Mouse (Mus musculus) MEL (cell line): ENCODE measurements at regions not wholly inside any gene's neighbourhood (a gene's known extent, or its start where the extent isn't known, plus 50 kb on each side); places are given as distances from the start of the nearest gene placed in this dataset.

ENCODE experiments used
- DNase-seq: peaks from one replicate; pipeline ENCODE4 v3.0.0; 2011; ENCODE audit warnings: low read depth, low spot score
- H3K27ac ChIP-seq: 2 replicates; pipeline ENCODE4 v1.5.1; 2012; ENCODE audit warnings: low read depth, mild to moderate bottlenecking, control low read depth, low read length, moderate library complexity; ENCODE audit not compliant: control insufficient read depth
- H3K27me3 ChIP-seq, 2 experiments: fragments of 150-350 bp in 1 of 2; sonication (generic) in 1 of 2; 2 replicates each; pipeline ENCODE4 v1.6.1; 2012; ENCODE audit warnings: low read length in 2 of 2, mild to moderate bottlenecking in 2 of 2, improper control_type of control experiment in 1 of 2, moderate library complexity in 1 of 2; ENCODE audit not compliant: insufficient read depth in 2 of 2, control insufficient read depth in 1 of 2
- H3K36me3 ChIP-seq, 2 experiments: 2 replicates each; pipeline ENCODE4 v1.6.1; 2012 to 2014; ENCODE audit warnings: low read length in 2 of 2, improper control_type of control experiment in 1 of 2, inconsistent platforms in 1 of 2, mild to moderate bottlenecking in 1 of 2; ENCODE audit not compliant: insufficient read depth in 2 of 2, control insufficient read depth in 1 of 2
- H3K4me1 ChIP-seq, 2 experiments: fragments of 150-350 bp in 1 of 2; sonication (generic) in 1 of 2; 2 replicates each; pipeline ENCODE4 v1.6.1; 2012; ENCODE audit warnings: low read length in 2 of 2, improper control_type of control experiment in 1 of 2, mild to moderate bottlenecking in 1 of 2; ENCODE audit not compliant: insufficient read depth in 2 of 2, control insufficient read depth in 1 of 2
- H3K4me3 ChIP-seq, 2 experiments: fragments of 150-350 bp in 1 of 2; sonication (generic) in 1 of 2; 2 replicates each; pipeline ENCODE4 v1.5.1; 2012; ENCODE audit warnings: low read depth in 2 of 2, low read length in 2 of 2, mild to moderate bottlenecking in 2 of 2, moderate library complexity in 2 of 2, control low read depth in 1 of 2, improper control_type of control experiment in 1 of 2; ENCODE audit not compliant: control insufficient read depth in 1 of 2, insufficient read depth in 1 of 2
- H3K79me2 ChIP-seq: 2 replicates; pipeline ENCODE4 v1.6.1; 2012; ENCODE audit warnings: mild to moderate bottlenecking, low read length, moderate library complexity; ENCODE audit not compliant: control insufficient read depth, poor library complexity, insufficient read depth
- H3K9ac ChIP-seq: 2 replicates; pipeline ENCODE4 v1.6.1; 2012; ENCODE audit warnings: low read depth, mild to moderate bottlenecking, control low read depth, low read length, moderate library complexity; ENCODE audit not compliant: control insufficient read depth, poor library complexity, severe bottlenecking
- H3K9me3 ChIP-seq: fragments of 150-350 bp; sonication (generic); replicated peaks from 2 replicates; pipeline ENCODE4 v1.6.1; 2012; ENCODE audit warnings: mild to moderate bottlenecking, low read length, improper control_type of control experiment, moderate library complexity; ENCODE audit not compliant: insufficient read depth
- BHLHE40 ChIP-seq: IDR thresholded peaks from 2 replicates; pipeline ENCODE4 v1.6.1; 2012; ENCODE audit warnings: low read depth, mild to moderate bottlenecking, inconsistent platforms, low read length, improper control_type of control experiment, borderline replicate concordance
- CHD1 ChIP-seq: IDR thresholded peaks from 2 replicates; pipeline ENCODE4 v1.6.1; 2012; ENCODE audit warnings: low read depth, mild to moderate bottlenecking, inconsistent platforms, low read length, improper control_type of control experiment
- E2F4 ChIP-seq: IDR thresholded peaks from 2 replicates; pipeline ENCODE4 v1.6.1; 2011; ENCODE audit warnings: low read depth, low read length, improper control_type of control experiment, borderline replicate concordance
- ELF1 ChIP-seq: IDR thresholded peaks from 2 replicates; pipeline ENCODE4 v1.6.1; 2014; ENCODE audit warnings: low read depth, mild to moderate bottlenecking, inconsistent platforms, low read length, improper control_type of control experiment, moderate library complexity
- EP300 ChIP-seq, 2 experiments: IDR thresholded peaks; 2 replicates each; pipeline ENCODE4 v1.6.1; 2011; ENCODE audit warnings: improper control_type of control experiment in 2 of 2, low read length in 2 of 2, low read depth in 1 of 2, mild to moderate bottlenecking in 1 of 2
- ETS1 ChIP-seq: IDR thresholded peaks from 2 replicates; pipeline ENCODE4 v1.6.1; 2012; ENCODE audit warnings: low read depth, mild to moderate bottlenecking, inconsistent platforms, low read length, improper control_type of control experiment, moderate library complexity
- GABPA ChIP-seq: IDR thresholded peaks from 2 replicates; pipeline ENCODE4 v1.6.1; 2012; ENCODE audit warnings: low read depth, mild to moderate bottlenecking, inconsistent platforms, low read length, improper control_type of control experiment, moderate library complexity
- HCFC1 ChIP-seq: IDR thresholded peaks from 2 replicates; pipeline ENCODE4 v1.6.1; 2012; ENCODE audit warnings: low read depth, mild to moderate bottlenecking, inconsistent platforms, low read length, improper control_type of control experiment, moderate library complexity
- KAT2A ChIP-seq: conservative IDR thresholded peaks from 2 replicates; pipeline ENCODE4 v1.6.1; 2012; ENCODE audit warnings: low read depth, low read length, improper control_type of control experiment, inconsistent platforms
- MYB ChIP-seq: IDR thresholded peaks from 2 replicates; pipeline ENCODE4 v1.6.1; 2011; ENCODE audit warnings: mild to moderate bottlenecking, low read depth, low read length, improper control_type of control experiment
- MYC ChIP-seq: IDR thresholded peaks from 2 replicates; pipeline ENCODE4 v1.6.1; 2011; ENCODE audit warnings: low read depth, mild to moderate bottlenecking, low read length, improper control_type of control experiment, moderate library complexity
- NELFE ChIP-seq: IDR thresholded peaks from 2 replicates; pipeline ENCODE4 v1.6.1; 2011; ENCODE audit warnings: low read depth, low read length, improper control_type of control experiment
- NRF1 ChIP-seq: IDR thresholded peaks from 2 replicates; pipeline ENCODE4 v1.6.1; 2014; ENCODE audit warnings: low read depth, mild to moderate bottlenecking, inconsistent platforms, low read length, improper control_type of control experiment, moderate library complexity; ENCODE audit not compliant: poor library complexity, insufficient read depth, severe bottlenecking
- POLR2A ChIP-seq, 2 experiments: IDR thresholded peaks; 2 replicates each; pipeline ENCODE4 v1.6.1; 2011 to 2012; ENCODE audit warnings: low read length in 2 of 2, mild to moderate bottlenecking in 2 of 2, control low read depth in 1 of 2, improper control_type of control experiment in 1 of 2, low read depth in 1 of 2, moderate library complexity in 1 of 2; ENCODE audit not compliant: control insufficient read depth in 1 of 2, insufficient read depth in 1 of 2, poor library complexity in 1 of 2
- POLR2AphosphoS5 ChIP-seq: IDR thresholded peaks from 2 replicates; pipeline ENCODE4 v1.6.1; 2012; ENCODE audit warnings: low read depth, borderline replicate concordance, mild to moderate bottlenecking, inconsistent platforms, low read length, moderate library complexity, mixed read lengths
- SIN3A ChIP-seq: IDR thresholded peaks from 2 replicates; pipeline ENCODE4 v1.6.1; 2012; ENCODE audit warnings: low read length, improper control_type of control experiment, inconsistent platforms
- SMC3 ChIP-seq: IDR thresholded peaks from 2 replicates; pipeline ENCODE4 v1.6.1; 2011; ENCODE audit warnings: low read depth, low read length, improper control_type of control experiment
- TBP ChIP-seq: IDR thresholded peaks from 2 replicates; pipeline ENCODE4 v1.8.0; 2011; ENCODE audit warnings: low read depth, low read length, improper control_type of control experiment
- USF2 ChIP-seq, 2 experiments: IDR thresholded peaks; 2 replicates each; pipeline ENCODE4 v1.6.1; 2011 to 2012; ENCODE audit warnings: improper control_type of control experiment in 2 of 2, low read length in 2 of 2, borderline replicate concordance in 1 of 2, inconsistent platforms in 1 of 2, low read depth in 1 of 2, mild to moderate bottlenecking in 1 of 2; ENCODE audit not compliant: insufficient read depth in 1 of 2
- ZC3H11A ChIP-seq: IDR thresholded peaks from 2 replicates; pipeline ENCODE4 v1.6.1; 2012; ENCODE audit warnings: low read depth, mild to moderate bottlenecking, inconsistent platforms, low read length, improper control_type of control experiment
- ZKSCAN1 ChIP-seq: IDR thresholded peaks from 2 replicates; pipeline ENCODE4 v1.6.1; 2012; ENCODE audit warnings: low read depth, mild to moderate bottlenecking, inconsistent platforms, low read length, improper control_type of control experiment, moderate library complexity
- ZNF384 ChIP-seq: IDR thresholded peaks from 2 replicates; pipeline ENCODE4 v1.6.1; 2012; ENCODE audit warnings: low read depth, mild to moderate bottlenecking, inconsistent platforms, low read length, improper control_type of control experiment

GRCm38 (mm10) chr11:24293860-24294531, 216.1 kb downstream of the Bcl11a start:
- no peaks in the 10 kb centered on the region for H3K36me3 ChIP-seq
- H3K27me3 ChIP-seq: peaks cover 0 to 3% of the 10 kb centered on the region in 2 experiments; a peak in 2 of 4 replicates
- DNase-seq: no peak
- no peaks in the 10 kb centered on the region for H3K4me1 ChIP-seq
- H3K79me2 ChIP-seq: no peaks in the 10 kb centered on the region
- H3K27ac ChIP-seq: no peak overlapping the region
- H3K9me3 ChIP-seq: no peaks in the 10 kb centered on the region
- TF ChIP-seq MYC (no peak), ZNF384 (no peak), GABPA (no peak), POLR2AphosphoS5 (no peak), TBP (no peak), ZKSCAN1 (no peak), ZC3H11A (no peak), MYB (no peak), POLR2A (IDR thresholded peaks at IDR 0.05; ENCODE audit: control insufficient read depth in 1 of 2, insufficient read depth in 1 of 2, low read depth in 1 of 2, low read length in 2 of 2, poor library complexity in 1 of 2) (no peak), ELF1 (no peak), USF2 (IDR thresholded peaks at IDR 0.05; ENCODE audit: borderline replicate concordance in 1 of 2, insufficient read depth in 1 of 2, low read depth in 1 of 2, low read length in 2 of 2) (no peak), BHLHE40 (no peak), NELFE (no peak), SMC3 (no peak), ETS1 (no peak), HCFC1 (no peak), KAT2A (no peak), NRF1 (no peak), SIN3A (no peak)
- TF ChIP-seq, all 39 proteins: peak for 0
- no peak overlapping the region for H3K4me3 ChIP-seq
- no peak overlapping the region for H3K9ac ChIP-seq

DNA sequence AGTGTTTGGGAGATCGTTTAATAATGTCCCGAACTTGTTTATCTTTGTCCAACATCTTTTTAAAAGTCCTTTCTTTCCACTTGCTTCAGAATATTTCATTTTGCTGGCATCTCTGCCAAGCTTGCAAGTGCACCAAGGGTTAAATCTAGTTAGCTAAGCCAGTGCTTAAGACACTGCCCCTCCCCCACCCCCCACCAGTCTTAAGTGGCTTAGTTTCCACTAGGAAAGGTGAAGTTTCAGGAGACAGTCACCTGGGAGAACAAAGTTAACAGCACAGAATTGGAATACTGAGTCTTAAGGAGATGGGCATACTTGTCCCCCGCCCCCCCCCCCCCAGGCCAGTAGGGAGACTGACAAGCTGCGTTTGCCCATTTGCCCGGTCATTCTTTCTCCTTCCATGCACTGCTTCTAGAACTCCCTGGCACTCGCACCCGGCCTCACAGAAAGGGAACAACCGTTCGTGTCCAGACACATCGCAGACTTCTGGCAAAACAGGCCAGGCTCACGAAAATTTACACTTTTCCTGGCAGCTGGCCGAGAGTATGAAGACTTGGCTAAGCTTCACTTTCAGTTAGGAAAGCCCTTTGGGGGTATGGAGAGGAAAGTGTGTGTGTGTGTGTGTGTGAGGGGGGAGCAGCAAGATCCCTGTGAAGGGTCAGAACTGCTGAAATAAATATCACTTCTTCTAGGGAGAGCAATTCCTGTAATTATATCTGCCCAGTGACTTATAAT, 219.2 kb downstream of the Bcl11a start:
- H3K36me3 ChIP-seq: no peaks in the 10 kb centered on the region
- no peaks in the 10 kb centered on the region for H3K79me2 ChIP-seq
- no peak overlapping the region for H3K27ac ChIP-seq
- H3K9ac ChIP-seq: no peak overlapping the region
- no peaks in the 10 kb centered on the region for H3K4me1 ChIP-seq
- no peak for DNase-seq
- H3K27me3 ChIP-seq: peaks cover 0 to 2% of the 10 kb centered on the region in 2 experiments; a peak in 2 of 4 replicates
- no peak for TF ChIP-seq CHD1
- TF ChIP-seq E2F4: no peak
- no peak for TF ChIP-seq BHLHE40
- TF ChIP-seq EP300 (IDR thresholded peaks at IDR 0.05; ENCODE audit: low read depth in 1 of 2, low read length in 2 of 2): no peak
- TF ChIP-seq TBP: no peak
- no peak overlapping the region for H3K4me3 ChIP-seq
- no peaks in the 10 kb centered on the region for H3K9me3 ChIP-seq
